Mouse (Mus musculus): ENCODE data around the gene Cpsf6. TPM values are rescaled to one million over a fixed set of nuclear protein-coding genes. Genes with fewer than 3 reads are reported as not detected.
"Not testable (repeated sequence)": the region's sequence is repeated elsewhere in the genome, so short reads cannot be mapped to it uniquely, and the experiment has no call there.

Gene Cpsf6
- polyA plus RNA-seq, 1 experiment = 21.5 TPM

GRCm38 (mm10) chr10:117389371-117389740 lies 9.5 kb upstream of the Cpsf6 start:
- WGBS = 88% methylated on average over 1 of the region's 1 CpGs
- DNase-seq (ENCODE audit: low read depth, low spot score) = no peak

- no peak for DNase-seq (ENCODE audit: low read depth, low spot score)
- 79% methylated on average over 2 of the region's 2 CpGs for WGBS
Measured at GRCm38 (mm10) chr10:117388637-117389370, 9.0 kb upstream of the Cpsf6 start.

GRCm38 (mm10) chr10:117387961-117388636 lies 8.3 kb upstream of the Cpsf6 start:
- WGBS = 53% methylated on average over 3 of the region's 3 CpGs
- not testable (repeated sequence) for DNase-seq (ENCODE audit: low read depth, low spot score)

- WGBS = 84% methylated on average over 6 of the region's 6 CpGs
- no peak for DNase-seq (ENCODE audit: low read depth, low spot score)
Measured at GRCm38 (mm10) chr10:117386981-117387380, 7.2 kb upstream of the Cpsf6 start.

- no peak for DNase-seq (ENCODE audit: low read depth, low spot score)
- 88% methylated on average over 1 of the region's 1 CpGs for WGBS
Measured at GRCm38 (mm10) chr10:117386261-117386660, 6.4 kb upstream of the Cpsf6 start.

GRCm38 (mm10) chr10:117385431-117385830 lies 5.6 kb upstream of the Cpsf6 start:
- DNase-seq (ENCODE audit: low read depth, low spot score) = no peak
- WGBS = 74% methylated on average over 4 of the region's 4 CpGs

GRCm38 (mm10) chr10:117385086-117385430 lies 5.2 kb upstream of the Cpsf6 start:
- 69% methylated on average over 2 of the region's 2 CpGs for WGBS
- no peak for DNase-seq (ENCODE audit: low read depth, low spot score)

GRCm38 (mm10) chr10:117384386-117385085 lies 4.7 kb upstream of the Cpsf6 start:
- DNase-seq (ENCODE audit: low read depth, low spot score) = no peak
- WGBS = 87% methylated on average over 4 of the region's 4 CpGs

- WGBS = 82% methylated on average over 6 of the region's 6 CpGs
Measured at GRCm38 (mm10) chr10:117383941-117384340, 4.1 kb upstream of the Cpsf6 start.

GRCm38 (mm10) chr10:117382996-117383550 lies 3.3 kb upstream of the Cpsf6 start:
- 86% methylated on average over 8 of the region's 8 CpGs for WGBS
- no peak for DNase-seq (ENCODE audit: low read depth, low spot score)

More at GRCm38 (mm10) chr10:117383941-117384340, 4.1 kb upstream of the Cpsf6 start:
- no peak for DNase-seq (ENCODE audit: low read depth, low spot score)

GRCm38 (mm10) chr10:117382146-117382545 lies 2.3 kb upstream of the Cpsf6 start:
- 90% methylated on average over 2 of the region's 2 CpGs for WGBS
- no peak for DNase-seq (ENCODE audit: low read depth, low spot score)

GRCm38 (mm10) chr10:117380721-117381570 lies 1.1 kb upstream of the Cpsf6 start:
- no peak for DNase-seq (ENCODE audit: low read depth, low spot score)
- 93% methylated on average over 4 of the region's 4 CpGs for WGBS

- no peak for DNase-seq (ENCODE audit: low read depth, low spot score)
- 70% methylated on average over 2 of the region's 2 CpGs for WGBS
Measured at GRCm38 (mm10) chr10:117379441-117379840, 374 bp downstream of the Cpsf6 start.

GRCm38 (mm10) chr10:117378642-117379041 lies 1.2 kb downstream of the Cpsf6 start:
- no peak for DNase-seq (ENCODE audit: low read depth, low spot score)
- 92% methylated on average over 3 of the region's 3 CpGs for WGBS

- 92% methylated on average over 11 of the region's 11 CpGs for WGBS
- no peak for DNase-seq (ENCODE audit: low read depth, low spot score)
Measured at GRCm38 (mm10) chr10:117378291-117378555, 1.6 kb downstream of the Cpsf6 start.

GRCm38 (mm10) chr10:117377431-117378290 lies 2.2 kb downstream of the Cpsf6 start:
- DNase-seq (ENCODE audit: low read depth, low spot score) = no peak
- 21% methylated on average over 16 of the region's 16 CpGs for WGBS

- WGBS = under 1% methylated on average over 86 of the region's 86 CpGs
- DNase-seq (ENCODE audit: low read depth, low spot score) = no peak
Measured at GRCm38 (mm10) chr10:117376580-117377189, 3.1 kb downstream of the Cpsf6 start.

- no peak for DNase-seq (ENCODE audit: low read depth, low spot score)
- under 1% methylated on average over 67 of the region's 74 CpGs for WGBS
Measured at GRCm38 (mm10) chr10:117375841-117376579, 3.8 kb downstream of the Cpsf6 start.

Measured in large intestine, adult 2 months (tissue).